Mouse (Mus musculus): ENCODE data around the gene Zfp704.

Zfp704 gene

GRCm38 (mm10) chr3:9609581-9610341 lies at the start of gene Zfp704:
TSS of gene Zfp704 (minus strand) at chr3:9610085.
- DNase-seq (ENCODE audit: low spot score) = peak; percentile 81

DNA sequence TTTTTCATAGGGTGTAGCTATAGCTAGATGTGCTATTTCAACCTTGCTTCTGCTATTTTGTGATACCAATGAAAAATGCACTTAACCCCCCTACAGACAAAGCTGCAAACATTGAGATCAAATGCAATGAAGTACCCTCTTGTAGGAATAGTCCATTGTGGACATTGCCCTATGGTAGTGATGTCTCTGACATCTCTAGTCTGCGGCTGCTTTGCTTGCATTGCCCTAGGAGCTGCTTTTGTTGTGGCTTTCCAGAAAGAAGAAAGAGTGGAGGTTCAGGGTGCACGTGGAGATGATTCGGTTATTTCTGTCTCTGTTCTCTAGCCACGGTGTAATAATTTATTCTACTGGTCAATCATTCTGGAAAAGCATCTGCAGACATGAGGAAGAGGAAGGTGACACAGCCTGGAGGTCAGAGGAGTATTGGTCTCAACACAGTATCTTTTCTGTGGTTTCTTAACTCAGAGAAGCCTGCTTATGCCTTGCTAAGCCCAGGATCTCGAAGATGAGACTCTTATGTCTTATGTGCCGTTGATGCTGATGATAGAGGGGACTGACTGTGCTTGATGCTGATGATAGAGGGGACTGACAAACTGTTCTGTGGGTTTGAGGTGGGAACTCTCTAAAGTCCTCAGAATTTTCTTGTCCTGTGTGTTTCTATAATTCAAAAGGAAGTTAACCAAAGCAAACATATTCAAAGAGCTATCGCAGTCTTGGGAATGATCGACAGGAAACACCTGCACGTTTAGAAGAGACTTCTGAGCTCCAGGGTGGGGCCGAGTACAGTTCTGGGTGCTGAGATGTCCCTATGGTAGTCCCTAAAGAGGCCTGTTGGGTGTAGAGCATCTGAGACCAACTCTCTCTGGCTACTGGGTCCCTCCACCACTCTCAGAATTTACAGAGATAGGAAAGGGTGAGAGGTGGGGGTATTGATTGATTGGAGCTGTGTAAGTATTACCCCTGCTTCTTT lies 23.4 kb upstream of the Zfp704 start:
- no peak for DNase-seq (ENCODE audit: low spot score)

- DNase-seq (ENCODE audit: low spot score) = peak; percentile 46
Measured at GRCm38 (mm10) chr3:9629951-9630350, 20.1 kb upstream of the Zfp704 start.

DNA sequence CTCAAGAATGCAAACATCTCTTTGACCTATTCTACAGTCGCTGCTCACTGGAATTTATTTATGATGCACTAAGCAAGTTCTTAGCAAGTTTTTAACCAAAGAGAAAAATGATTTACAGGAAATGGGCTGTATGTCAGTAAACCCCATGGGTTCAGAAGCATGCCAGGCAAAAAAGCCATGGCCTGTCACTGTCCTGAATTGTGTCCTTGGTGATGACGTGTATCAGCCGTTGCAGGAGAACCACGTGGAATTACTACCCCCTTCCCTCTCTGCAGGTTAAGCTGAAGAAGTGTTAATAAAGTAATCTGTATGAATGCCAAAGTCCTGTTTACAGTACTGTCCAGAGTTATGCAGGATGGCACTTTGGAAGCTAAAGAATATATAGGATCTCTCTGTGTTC lies 18.2 kb upstream of the Zfp704 start:
- no peak for DNase-seq (ENCODE audit: low spot score)

- no peak for DNase-seq (ENCODE audit: low spot score)
Measured at GRCm38 (mm10) chr3:9626149-9626548, 16.3 kb upstream of the Zfp704 start.

GRCm38 (mm10) chr3:9620611-9621010 lies 10.7 kb upstream of the Zfp704 start:
- no peak for DNase-seq (ENCODE audit: low spot score)

DNA sequence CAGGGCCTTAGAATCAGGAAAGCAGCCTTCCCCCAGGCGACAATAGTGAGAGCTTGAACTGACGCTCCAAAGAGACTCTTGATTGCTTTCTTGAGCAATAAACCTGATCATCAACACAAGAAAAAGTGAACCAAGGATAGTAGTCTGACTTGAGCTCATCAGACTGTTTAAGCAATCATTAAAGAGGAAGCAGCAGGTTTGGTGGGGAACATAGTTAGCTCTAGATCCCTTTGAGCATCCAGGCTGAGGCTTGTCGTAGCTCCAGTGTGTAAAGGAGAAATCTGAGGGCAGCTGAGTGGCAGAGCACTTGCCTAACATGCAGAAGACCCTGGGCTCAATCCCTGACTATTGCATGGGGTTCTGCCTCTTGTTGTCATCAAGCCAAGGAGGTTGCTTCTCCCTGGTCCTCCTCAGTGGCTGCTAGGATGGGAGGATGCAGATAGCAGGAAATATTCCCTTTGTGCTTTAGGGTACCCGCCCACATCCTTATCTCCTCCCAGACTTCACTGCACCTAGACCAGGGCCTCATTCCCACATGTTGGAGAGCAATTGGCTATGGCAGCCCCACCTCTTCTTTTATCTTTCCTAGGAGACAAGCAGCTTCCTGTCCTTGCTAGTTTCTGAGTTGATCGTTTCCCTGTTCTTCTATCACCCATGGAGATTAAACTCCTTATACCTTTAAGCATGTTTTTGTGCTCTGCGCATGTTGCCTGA lies 9.8 kb upstream of the Zfp704 start:
- DNase-seq (ENCODE audit: low spot score) = no peak

DNA sequence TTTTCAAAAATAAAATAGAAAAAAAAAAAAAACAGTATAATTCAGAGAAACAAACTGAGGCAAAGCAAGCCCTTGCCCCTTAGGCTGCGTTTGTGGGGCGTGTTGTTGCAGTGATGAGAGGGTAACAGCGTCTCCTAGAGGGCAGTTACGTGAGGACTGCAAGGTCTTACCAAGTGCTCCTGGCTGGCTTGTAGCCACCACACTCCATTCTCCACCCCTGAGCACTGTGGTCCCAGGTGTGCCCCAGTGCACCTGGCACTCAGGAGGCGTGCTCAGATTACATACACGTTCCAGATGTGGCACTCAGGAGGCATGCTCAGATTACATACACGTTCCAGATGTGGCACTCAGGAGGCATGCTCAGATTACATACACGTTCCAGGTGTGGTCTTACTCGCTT lies 7.2 kb upstream of the Zfp704 start:
- DNase-seq (ENCODE audit: low spot score) = no peak

- DNase-seq (ENCODE audit: low spot score) = no peak
Measured at GRCm38 (mm10) chr3:9614676-9615075, 4.8 kb upstream of the Zfp704 start.

DNA sequence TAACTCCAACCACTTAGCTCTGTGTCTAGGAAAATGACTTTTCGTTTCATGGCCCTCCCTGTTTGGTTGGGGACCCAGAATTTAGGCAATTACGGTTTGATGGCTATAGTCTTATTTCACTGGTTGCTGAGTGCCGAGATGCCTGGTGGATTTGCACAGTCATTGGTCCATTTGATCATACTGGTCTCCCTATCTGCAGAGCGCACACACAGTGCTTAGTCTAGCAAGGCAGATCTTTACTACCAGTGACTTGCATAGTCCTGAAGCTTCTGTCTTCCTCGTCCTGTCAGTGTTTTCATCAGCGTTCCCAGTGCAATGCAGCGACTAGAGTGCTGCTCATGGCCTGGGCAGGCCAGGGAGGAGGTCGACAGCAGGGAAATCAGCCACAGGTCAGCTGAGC lies 4.1 kb upstream of the Zfp704 start:
- no peak for DNase-seq (ENCODE audit: low spot score)

GRCm38 (mm10) chr3:9611226-9611625 lies 1.3 kb upstream of the Zfp704 start:
- no peak for DNase-seq (ENCODE audit: low spot score)

GRCm38 (mm10) chr3:9610426-9610825 lies 541 bp upstream of the Zfp704 start:
- DNase-seq (ENCODE audit: low spot score) = no peak

- peak; percentile 65 for DNase-seq (ENCODE audit: low spot score)
Measured at GRCm38 (mm10) chr3:9608906-9609580, 842 bp downstream of the Zfp704 start.

- DNase-seq (ENCODE audit: low spot score) = peak; percentile 69
Measured at GRCm38 (mm10) chr3:9608441-9608905, 1.4 kb downstream of the Zfp704 start.

GRCm38 (mm10) chr3:9607686-9608085 lies 2.2 kb downstream of the Zfp704 start:
- DNase-seq (ENCODE audit: low spot score) = no peak

DNA sequence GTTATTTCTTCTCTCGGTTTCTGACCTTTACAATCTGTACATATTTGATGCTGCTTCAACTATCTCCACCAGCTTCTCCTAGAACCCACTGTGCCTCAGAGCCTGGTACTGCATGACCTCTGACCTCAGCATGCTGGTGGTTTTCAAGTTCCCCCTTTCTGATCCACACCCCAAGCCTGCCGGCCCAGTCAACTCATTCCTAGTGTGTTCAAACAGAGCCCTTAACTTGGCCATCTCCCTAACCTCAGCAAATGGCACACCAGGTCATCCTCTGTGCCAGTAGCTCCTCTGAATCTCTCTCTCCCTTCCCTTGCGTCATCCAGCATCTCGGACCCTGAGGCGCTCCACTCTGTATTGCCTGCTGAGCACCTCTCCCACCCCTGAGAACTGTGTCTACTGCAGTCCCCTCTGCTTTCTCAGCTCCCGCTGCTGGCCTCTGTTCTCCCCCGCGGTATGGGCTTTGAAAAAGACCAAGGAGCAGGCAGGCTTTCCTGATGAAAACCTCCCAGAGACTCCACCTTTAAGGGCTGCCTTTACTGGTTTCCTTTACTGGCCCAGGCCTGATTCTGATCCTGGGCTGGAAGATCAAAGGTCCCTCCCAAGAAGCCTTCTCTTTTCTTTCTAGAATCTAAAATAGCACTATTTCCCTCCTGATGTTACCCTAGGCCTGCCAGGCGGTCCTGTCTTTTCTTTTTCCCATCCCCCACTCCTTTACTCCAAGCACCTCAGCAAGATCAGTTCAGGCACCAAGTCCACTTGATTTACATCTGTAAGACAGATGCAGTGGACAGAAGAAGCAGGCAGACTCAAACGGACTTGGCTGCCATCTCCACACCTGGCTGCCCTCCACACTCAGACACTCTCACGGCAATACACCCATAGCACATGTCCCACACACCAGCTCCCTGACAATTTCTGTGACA lies 3.8 kb downstream of the Zfp704 start:
- no peak for DNase-seq (ENCODE audit: low spot score)

DNA sequence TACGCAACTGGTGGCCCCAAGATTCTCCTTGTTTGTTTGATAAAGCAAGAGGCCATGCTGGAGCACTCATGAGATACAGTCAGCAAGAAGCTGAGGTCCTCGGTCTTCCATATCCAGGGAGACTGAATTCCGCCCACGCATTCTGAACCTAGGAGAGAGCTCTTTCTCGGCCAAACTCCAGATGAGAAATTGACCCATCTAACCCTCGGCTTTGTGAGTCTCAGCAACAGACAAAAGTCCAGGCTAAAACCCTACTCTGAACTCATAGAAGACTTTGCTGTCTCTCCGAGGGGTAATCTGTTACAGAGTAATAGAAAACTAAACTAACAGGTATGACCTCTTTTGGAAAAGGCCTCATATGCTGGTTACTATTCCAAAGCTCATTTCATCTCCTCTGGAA lies 4.9 kb downstream of the Zfp704 start:
- DNase-seq (ENCODE audit: low spot score) = no peak

- DNase-seq (ENCODE audit: low spot score) = no peak
Measured at GRCm38 (mm10) chr3:9603866-9604265, 6.0 kb downstream of the Zfp704 start.

GRCm38 (mm10) chr3:9600577-9600976 lies 9.3 kb downstream of the Zfp704 start:
- DNase-seq (ENCODE audit: low spot score) = peak; percentile 53

GRCm38 (mm10) chr3:9599738-9600410 lies 10.0 kb downstream of the Zfp704 start:
- DNase-seq (ENCODE audit: low spot score) = no peak
